Mouse (Mus musculus): ENCODE results near the gene Fam186a. TPM values are rescaled to one million over a fixed set of nuclear protein-coding genes. Genes with fewer than 3 reads are reported as not detected.
"Not testable (repeated sequence)": the region's sequence is repeated elsewhere in the genome, so short reads cannot be mapped to it uniquely, and the experiment has no call there.

Fam186a gene
- polyA plus RNA-seq, 1 experiment from 2014 or later, result not detected

DNA sequence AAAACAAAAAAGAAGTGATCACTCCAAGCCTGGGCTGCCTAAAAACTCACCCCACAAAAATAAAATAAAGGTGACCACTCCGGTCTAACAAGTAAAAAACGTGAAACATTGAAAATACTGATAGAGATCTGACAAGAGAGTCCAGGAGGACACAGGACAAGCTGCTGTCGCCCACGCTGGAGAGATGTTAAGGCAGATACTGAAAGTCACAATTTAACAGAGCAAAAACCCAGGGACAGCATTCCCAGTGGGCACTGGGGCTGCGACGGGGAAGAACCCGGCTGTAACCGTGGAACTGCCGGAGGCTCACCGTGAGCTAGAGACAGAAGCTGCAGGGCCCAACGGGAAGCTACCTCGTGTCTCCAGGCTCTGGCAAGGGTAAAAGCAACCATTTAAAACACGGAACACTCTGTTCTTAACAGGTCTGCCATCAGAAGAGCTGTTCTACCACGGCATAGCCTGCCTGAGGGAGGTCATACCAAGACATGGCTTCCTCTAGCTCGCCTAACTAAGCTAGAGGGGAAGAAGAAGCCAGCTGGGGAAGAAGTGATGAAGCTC is 47.2 kb downstream of the Fam186a start:
- WGBS, result 73% methylated on average over 15 of the region's 15 CpGs
- ATAC-seq (ENCODE audit: borderline replicate concordance, extremely low read depth, low FRiP score, low TSS enrichment), result no peak
- H3K36me3 ChIP-seq, result no peaks in the 10 kb centered on the region
- H3K4me1 ChIP-seq, result no peaks in the 10 kb centered on the region
- no peaks in the 10 kb centered on the region for H3K27me3 ChIP-seq
- H3K9ac ChIP-seq, result no peak overlapping the region
- no peak overlapping the region for H3K27ac ChIP-seq
- H3K4me2 ChIP-seq, result no peak overlapping the region
- no peaks in the 10 kb centered on the region for H3K9me3 ChIP-seq
- no peak overlapping the region for H3K4me3 ChIP-seq

DNA sequence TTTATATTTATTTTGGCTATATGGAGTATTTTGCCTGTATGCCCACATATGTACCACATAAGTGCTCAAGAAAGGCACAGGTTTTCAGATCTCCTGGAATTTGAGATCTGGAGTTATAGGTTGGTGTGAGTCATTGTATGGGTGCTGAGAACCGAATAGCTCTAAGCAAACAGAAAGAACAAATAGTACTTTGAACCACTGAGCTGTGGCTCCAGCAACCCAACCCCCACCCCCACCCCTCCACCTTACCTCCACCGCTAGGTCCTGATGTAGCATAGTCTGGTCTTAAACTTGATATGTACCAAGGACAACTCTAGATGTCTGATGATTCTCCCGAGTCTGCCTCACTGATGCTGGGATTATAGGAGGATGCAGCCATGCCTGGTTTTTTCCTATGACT is 49.6 kb downstream of the Fam186a start:
- no peak overlapping the region for H3K27ac ChIP-seq
- no peak overlapping the region for H3K9ac ChIP-seq
- no peaks in the 10 kb centered on the region for H3K36me3 ChIP-seq
- no peaks in the 10 kb centered on the region for H3K27me3 ChIP-seq
- WGBS, result 65% methylated on average over 3 of the region's 3 CpGs
- no peak for ATAC-seq (ENCODE audit: borderline replicate concordance, extremely low read depth, low FRiP score, low TSS enrichment)
- no peak overlapping the region for H3K4me2 ChIP-seq
- no peak overlapping the region for H3K4me3 ChIP-seq
- no peaks in the 10 kb centered on the region for H3K9me3 ChIP-seq
- no peaks in the 10 kb centered on the region for H3K4me1 ChIP-seq

DNA sequence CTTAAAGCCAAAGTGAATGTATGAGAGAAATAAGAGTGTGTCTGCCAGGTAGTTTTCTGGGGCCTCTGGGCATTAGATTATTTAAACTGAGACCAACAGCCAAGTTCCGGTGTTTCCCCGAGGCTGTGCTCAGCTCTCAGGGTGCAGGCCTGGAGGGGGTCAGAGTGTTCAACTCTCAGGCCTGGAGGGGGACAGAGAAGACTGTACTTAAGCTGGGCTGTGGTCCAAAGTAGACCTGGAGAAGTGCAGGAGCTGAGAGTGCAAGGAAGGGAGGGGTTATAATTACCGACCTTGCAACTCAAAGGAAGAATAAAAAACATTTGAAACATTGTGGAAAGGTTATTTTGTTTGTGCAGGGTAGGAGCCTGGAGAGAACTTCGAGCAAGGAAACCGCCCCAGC is 52.2 kb downstream of the Fam186a start:
- no peaks in the 10 kb centered on the region for H3K4me1 ChIP-seq
- no peak overlapping the region for H3K4me2 ChIP-seq
- no peak overlapping the region for H3K9ac ChIP-seq
- no peak overlapping the region for H3K4me3 ChIP-seq
- WGBS, result 60% methylated on average over 5 of the region's 5 CpGs
- H3K36me3 ChIP-seq, result no peaks in the 10 kb centered on the region
- no peak overlapping the region for H3K27ac ChIP-seq
- no peak for ATAC-seq (ENCODE audit: borderline replicate concordance, extremely low read depth, low FRiP score, low TSS enrichment)
- no peaks in the 10 kb centered on the region for H3K27me3 ChIP-seq
- H3K9me3 ChIP-seq, result no peaks in the 10 kb centered on the region

DNA sequence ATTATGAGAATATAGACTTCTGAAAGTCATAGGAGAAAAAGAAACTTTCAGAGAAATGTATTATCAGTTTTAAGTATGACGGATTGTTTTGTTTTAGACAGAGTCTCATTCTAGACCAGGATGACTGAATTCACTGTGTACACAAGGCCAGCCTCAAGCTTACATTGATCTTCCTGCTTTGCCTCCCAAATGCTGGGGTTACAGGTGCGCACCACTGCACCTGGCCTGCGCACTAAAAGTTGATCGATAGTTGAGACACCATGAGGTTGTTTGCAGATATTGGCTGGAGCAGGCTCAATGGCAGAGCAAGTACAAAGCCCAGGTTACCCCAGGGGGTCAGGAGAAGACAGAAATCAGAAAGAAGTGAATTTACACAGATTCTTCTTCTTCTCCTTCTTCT is 55.1 kb downstream of the Fam186a start:
- Histone ChIP-seq H3K36me3 (no peaks in the 10 kb centered on the region), H3K4me1 (no peaks in the 10 kb centered on the region), H3K4me2 (no peak overlapping the region), H3K27me3 (no peaks in the 10 kb centered on the region), H3K9ac (no peak overlapping the region), H3K9me3 (no peaks in the 10 kb centered on the region), H3K4me3 (no peak overlapping the region), H3K27ac (no peak overlapping the region)
- 86% methylated on average over 4 of the region's 4 CpGs for WGBS
- ATAC-seq (ENCODE audit: borderline replicate concordance, extremely low read depth, low FRiP score, low TSS enrichment), result no peak

DNA sequence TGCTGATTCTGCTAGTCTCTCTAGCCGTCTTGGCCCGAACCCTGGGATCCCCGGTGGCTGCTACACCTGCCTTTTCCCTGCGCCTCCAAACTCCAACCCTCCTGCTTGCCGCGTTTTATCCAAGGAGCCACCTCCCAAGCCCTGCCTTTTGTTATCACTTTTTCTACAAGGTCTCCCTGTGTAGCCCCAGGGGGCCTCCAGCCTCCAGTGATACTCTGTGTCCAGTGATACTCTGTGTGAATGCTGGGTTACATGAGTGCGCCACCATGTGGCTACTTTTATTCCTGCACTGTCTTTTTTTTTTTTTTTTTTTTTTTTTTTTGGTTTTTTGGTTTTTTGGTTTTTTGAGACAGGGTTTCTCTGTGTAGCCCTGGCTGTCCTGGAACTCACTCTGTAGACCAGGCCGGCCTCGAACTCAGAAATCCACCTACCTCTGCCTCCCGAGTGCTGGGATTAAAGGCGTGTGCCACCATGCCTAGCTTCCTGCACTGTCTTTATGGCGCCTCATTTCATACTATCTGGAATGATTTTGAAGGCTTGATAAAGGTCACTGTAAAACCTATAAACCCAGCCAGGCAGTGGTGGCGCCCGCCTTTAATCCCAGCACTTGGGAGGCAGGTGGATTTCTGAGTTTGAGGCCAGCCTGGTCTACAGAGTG is 57.4 kb downstream of the Fam186a start:
- H3K9me3 ChIP-seq; ATAC-seq (ENCODE audit: borderline replicate concordance, extremely low read depth, low FRiP score, low TSS enrichment); H3K4me3 ChIP-seq; H3K4me2 ChIP-seq; H3K27ac ChIP-seq; H3K36me3 ChIP-seq; H3K4me1 ChIP-seq; H3K27me3 ChIP-seq; H3K9ac ChIP-seq: not testable (repeated sequence)
- WGBS, result 36% methylated on average over 14 of the region's 14 CpGs

DNA sequence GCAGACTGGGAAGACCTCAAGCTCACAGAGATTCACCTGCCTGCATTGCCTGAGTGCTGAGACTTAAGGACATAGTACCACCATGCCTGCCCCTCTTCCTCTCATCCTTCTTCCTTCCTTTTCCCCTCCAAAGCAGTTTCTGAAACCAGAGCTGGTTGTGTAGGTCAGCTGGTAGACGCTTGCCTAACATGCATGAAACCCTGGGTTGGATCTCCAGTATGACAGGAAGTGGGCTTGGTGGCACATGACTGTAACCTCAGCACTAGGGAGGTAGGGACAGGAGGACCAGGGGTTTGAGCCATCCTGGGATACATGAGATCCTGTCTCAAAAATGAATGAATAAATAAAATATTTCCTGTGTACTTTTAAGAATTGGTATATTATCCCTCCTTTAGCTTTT is 59.3 kb downstream of the Fam186a start:
- ATAC-seq (ENCODE audit: borderline replicate concordance, extremely low read depth, low FRiP score, low TSS enrichment), result no peak
- no peak overlapping the region for H3K4me3 ChIP-seq
- no peaks in the 10 kb centered on the region for H3K9me3 ChIP-seq
- no peaks in the 10 kb centered on the region for H3K27me3 ChIP-seq
- WGBS, result 48% methylated on average over 1 of the region's 1 CpGs
- no peak overlapping the region for H3K9ac ChIP-seq
- peaks cover 5% of the 10 kb centered on the region; the same call in 1 of the 2 replicates for H3K4me1 ChIP-seq
- H3K4me2 ChIP-seq, result no peak overlapping the region
- H3K36me3 ChIP-seq, result no peaks in the 10 kb centered on the region
- H3K27ac ChIP-seq, result no peak overlapping the region

DNA sequence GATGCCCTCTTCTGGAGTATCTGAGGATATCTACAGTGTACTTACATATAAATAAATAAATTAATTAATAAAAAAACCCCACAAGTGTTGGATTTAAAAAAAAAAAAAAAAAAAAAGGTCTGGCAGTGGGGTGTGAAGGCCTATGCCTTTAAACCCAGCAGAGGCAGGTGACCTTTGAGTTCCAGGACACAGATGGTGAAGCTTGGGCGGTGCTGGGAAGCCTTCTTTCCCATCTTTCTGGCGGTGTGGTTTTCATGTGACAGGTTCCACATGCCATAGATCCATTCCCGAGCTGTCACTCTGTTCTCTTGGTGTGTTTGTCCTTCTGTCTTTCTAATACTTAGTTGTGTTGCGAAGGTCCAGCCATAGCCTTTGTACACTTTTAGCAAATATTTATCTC is 59.8 kb downstream of the Fam186a start:
- Histone ChIP-seq H3K4me3 (no peak overlapping the region), H3K27ac (no peak overlapping the region), H3K27me3 (no peaks in the 10 kb centered on the region), H3K4me1 (peaks cover 5% of the 10 kb centered on the region; the same call in 1 of the 2 replicates), H3K9me3 (no peaks in the 10 kb centered on the region), H3K4me2 (no peak overlapping the region), H3K36me3 (no peaks in the 10 kb centered on the region), H3K9ac (no peak overlapping the region)
- whole genome bisulfite sequencing, result 61% methylated on average over 4 of the region's 4 CpGs
- no peak for ATAC-seq (ENCODE audit: borderline replicate concordance, extremely low read depth, low FRiP score, low TSS enrichment)

DNA sequence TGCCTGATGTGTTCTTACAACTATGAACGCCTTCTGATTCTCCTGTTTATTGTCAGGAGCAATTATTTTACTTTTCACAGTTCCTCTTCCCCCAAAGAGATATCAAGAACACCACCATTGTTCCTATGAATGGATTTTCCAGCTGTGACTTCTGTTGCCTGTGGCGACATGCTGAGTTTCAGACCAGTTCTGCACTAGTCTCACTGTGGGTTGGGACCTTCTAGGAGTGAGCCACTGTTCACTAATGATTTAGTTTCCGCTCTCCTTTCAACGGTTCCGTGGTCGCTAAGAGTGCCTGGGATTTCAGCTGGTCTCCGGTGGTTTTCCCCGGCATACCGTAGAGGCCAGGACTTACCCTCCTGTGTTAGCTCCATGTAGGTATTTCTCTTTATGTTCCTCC is 62.0 kb downstream of the Fam186a start:
- 84% methylated on average over 9 of the region's 9 CpGs for WGBS
- Histone ChIP-seq H3K27me3 (no peaks in the 10 kb centered on the region), H3K27ac (no peak overlapping the region), H3K4me1 (peaks cover 5% of the 10 kb centered on the region; the same call in 1 of the 2 replicates), H3K4me2 (no peak overlapping the region), H3K9ac (no peak overlapping the region), H3K4me3 (no peak overlapping the region), H3K9me3 (no peaks in the 10 kb centered on the region), H3K36me3 (no peaks in the 10 kb centered on the region)
- ATAC-seq (ENCODE audit: borderline replicate concordance, extremely low read depth, low FRiP score, low TSS enrichment), result no peak

DNA sequence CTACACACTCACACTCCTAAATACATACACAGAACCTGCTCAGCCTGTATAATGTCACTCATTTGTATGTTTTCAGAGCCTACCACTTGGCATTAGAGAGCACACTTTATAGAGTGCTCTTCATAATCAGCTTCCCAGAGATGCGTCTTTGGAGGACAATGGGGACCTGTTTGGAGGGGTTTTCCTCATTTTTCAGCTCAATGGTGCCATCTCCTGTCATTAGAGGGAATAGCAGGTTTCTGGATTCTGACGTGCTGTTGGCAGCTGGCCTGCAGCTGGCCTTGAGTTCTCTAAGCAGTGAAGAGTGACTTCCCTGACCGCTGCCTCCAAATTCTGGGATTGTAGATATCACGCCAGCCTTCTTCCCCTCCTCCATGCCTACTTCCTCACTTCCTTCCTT is 62.5 kb downstream of the Fam186a start:
- Histone ChIP-seq H3K4me3 (no peak overlapping the region), H3K27ac (no peak overlapping the region), H3K27me3 (no peaks in the 10 kb centered on the region), H3K4me2 (no peak overlapping the region), H3K9ac (no peak overlapping the region), H3K4me1 (peaks cover 5% of the 10 kb centered on the region; the same call in 1 of the 2 replicates), H3K36me3 (no peaks in the 10 kb centered on the region), H3K9me3 (no peaks in the 10 kb centered on the region)
- WGBS, result 3% methylated on average over 4 of the region's 4 CpGs
- ATAC-seq (ENCODE audit: borderline replicate concordance, extremely low read depth, low FRiP score, low TSS enrichment), result peak; percentile 52; the same call in 1 of the 2 replicates

DNA sequence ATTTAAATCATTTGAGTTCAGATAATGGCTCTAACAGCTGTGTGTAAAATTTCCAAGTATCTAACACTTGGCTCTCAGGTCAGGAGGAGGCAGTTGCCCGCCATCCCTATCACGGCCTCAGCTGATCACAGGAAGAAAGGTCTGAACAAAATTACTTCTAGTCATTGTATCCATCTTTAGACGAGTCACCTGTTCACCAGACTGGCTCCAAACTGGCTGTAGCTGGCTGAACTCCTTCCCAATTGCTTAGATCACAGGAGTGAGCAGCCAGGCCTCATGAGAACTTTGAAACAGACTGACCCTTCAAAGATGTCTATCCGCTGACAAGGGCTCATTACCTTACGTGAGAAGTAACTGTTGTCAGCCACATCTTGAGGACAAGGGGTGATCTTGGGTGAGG is 63.6 kb downstream of the Fam186a start:
- Histone ChIP-seq H3K27ac (no peak overlapping the region), H3K9me3 (no peaks in the 10 kb centered on the region), H3K4me2 (no peak overlapping the region), H3K4me3 (no peak overlapping the region), H3K36me3 (no peaks in the 10 kb centered on the region), H3K4me1 (peaks cover 5% of the 10 kb centered on the region; the same call in 1 of the 2 replicates), H3K9ac (no peak overlapping the region), H3K27me3 (no peaks in the 10 kb centered on the region)
- no peak for ATAC-seq (ENCODE audit: borderline replicate concordance, extremely low read depth, low FRiP score, low TSS enrichment)
- 72% methylated on average over 5 of the region's 5 CpGs for WGBS

DNA sequence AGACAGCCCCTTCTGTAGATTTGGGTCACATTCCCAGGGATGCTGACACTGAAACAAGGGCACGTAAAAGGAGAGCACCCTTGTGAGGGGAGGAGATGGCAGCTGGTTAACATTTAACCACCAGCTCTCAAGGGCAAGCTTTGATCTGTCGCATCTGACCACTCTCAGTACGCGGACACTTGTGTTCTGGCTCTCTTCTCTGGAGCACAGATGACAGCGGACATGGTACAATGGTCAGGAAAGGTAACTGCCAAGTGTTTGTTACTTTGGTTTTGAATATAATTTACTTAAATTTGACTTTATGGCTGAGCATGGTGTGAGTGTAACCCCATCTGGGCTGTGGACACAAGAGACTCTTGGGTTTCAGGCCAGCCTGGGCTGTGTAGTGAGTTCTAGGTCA is 64.1 kb downstream of the Fam186a start:
- H3K4me1 ChIP-seq, result peaks cover 5% of the 10 kb centered on the region; the same call in 1 of the 2 replicates
- no peaks in the 10 kb centered on the region for H3K27me3 ChIP-seq
- no peak overlapping the region for H3K4me3 ChIP-seq
- no peaks in the 10 kb centered on the region for H3K36me3 ChIP-seq
- no peak for ATAC-seq (ENCODE audit: borderline replicate concordance, extremely low read depth, low FRiP score, low TSS enrichment)
- H3K9me3 ChIP-seq, result no peaks in the 10 kb centered on the region
- H3K9ac ChIP-seq, result no peak overlapping the region
- no peak overlapping the region for H3K27ac ChIP-seq
- WGBS, result 65% methylated on average over 5 of the region's 5 CpGs
- no peak overlapping the region for H3K4me2 ChIP-seq

DNA sequence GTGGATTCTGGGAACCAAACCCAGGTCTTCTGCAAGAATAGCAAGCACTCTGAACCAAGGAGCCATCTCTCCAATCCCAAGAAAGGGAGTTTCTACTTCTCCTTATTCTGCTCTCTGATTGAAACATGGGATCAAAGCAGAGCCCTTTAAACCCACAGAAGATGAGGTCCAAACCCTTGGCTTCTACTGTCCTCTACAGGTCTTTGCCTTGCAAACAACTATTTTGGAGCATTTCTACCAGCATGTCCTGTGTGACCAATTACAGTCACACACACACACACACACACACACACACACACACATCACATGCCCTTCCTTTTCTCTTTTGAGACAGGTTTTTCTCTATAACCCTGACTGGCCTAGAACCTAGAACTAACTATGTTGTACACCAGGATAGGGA is 70.2 kb downstream of the Fam186a start:
- ATAC-seq (ENCODE audit: borderline replicate concordance, extremely low read depth, low FRiP score, low TSS enrichment), result no peak
- Histone ChIP-seq H3K27ac (no peak overlapping the region), H3K9me3 (no peaks in the 10 kb centered on the region), H3K4me3 (no peak overlapping the region), H3K9ac (no peak overlapping the region), H3K4me1 (no peaks in the 10 kb centered on the region), H3K36me3 (no peaks in the 10 kb centered on the region), H3K4me2 (no peak overlapping the region), H3K27me3 (no peaks in the 10 kb centered on the region)
